Mouse (Mus musculus) midbrain, embryonic 10.5 days (tissue): Measurements from ENCODE around the gene Prkcq. TPM values are rescaled to one million over a fixed set of nuclear protein-coding genes. Genes with fewer than 3 reads are reported as not detected.

Source experiments
- DNase-seq: peaks from one replicate; pipeline ENCODE4 v3.0.0-alpha.2; 2017; ENCODE audit warnings: low spot score
- H3K27ac ChIP-seq: fragments of 300-500 bp; sonication (generic); replicated peaks from 2 replicates; pipeline ENCODE4 v1.5.1; 2016; ENCODE audit warnings: mild to moderate bottlenecking
- H3K27me3 ChIP-seq: fragments of 300-500 bp; sonication (generic); 2 replicates; pipeline ENCODE4 v1.6.1; 2016; ENCODE audit warnings: low read depth, mild to moderate bottlenecking; ENCODE audit not compliant: poor library complexity, severe bottlenecking
- H3K36me3 ChIP-seq: fragments of 300-500 bp; sonication (generic); 2 replicates; pipeline ENCODE4 v1.6.1; 2016; ENCODE audit warnings: mild to moderate bottlenecking, moderate library complexity
- H3K4me1 ChIP-seq: fragments of 300-500 bp; sonication (generic); 2 replicates; pipeline ENCODE4 v1.6.1; 2016
- H3K4me3 ChIP-seq: fragments of 300-500 bp; sonication (generic); 2 replicates; pipeline ENCODE4 v1.5.1; 2016; ENCODE audit warnings: mild to moderate bottlenecking, moderate library complexity
- H3K9me3 ChIP-seq: fragments of 300-500 bp; sonication (generic); replicated peaks from 2 replicates; pipeline ENCODE4 v1.6.1; 2016; ENCODE audit warnings: mild to moderate bottlenecking
- WGBS: fragments of 180-500 bp; shearing (Covaris S2); methylation state at CpG from one replicate; pipeline ENCODE4 v1.1.7; 2016; 5-methylcytosine and 5-hydroxymethylcytosine counted together
- polyA plus RNA-seq: library from polyadenylated mRNA; unstranded; fragments of >200 nt; fragmentation: Nextera tagmentation; extraction: Ambion mirVana; gene quantifications from 2 replicates; pipeline ENCODE4 v1.2.1, GENCODE M21; 2016

The Prkcq gene
- polyA plus RNA-seq, 1 experiment from 2014 or later = 1.8 TPM

DNA sequence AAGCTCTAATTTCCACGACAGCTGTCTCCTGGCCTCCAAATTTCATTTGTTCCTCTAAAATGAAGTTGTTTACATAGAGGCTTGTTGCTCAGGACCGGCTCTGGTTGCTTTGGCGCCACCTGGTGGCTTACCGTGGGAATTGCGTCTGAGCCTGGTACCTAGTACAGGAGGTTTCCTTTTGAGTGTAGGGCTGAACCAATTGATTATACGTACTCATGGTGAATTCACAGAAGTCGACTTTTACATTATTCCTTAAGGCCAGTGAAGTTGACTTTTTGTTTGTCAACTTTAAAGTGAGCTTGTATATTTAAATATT, 116.6 kb downstream of the Prkcq start:
- no peaks in the 10 kb centered on the region for H3K4me1 ChIP-seq
- WGBS = 10% methylated on average over 7 of the region's 7 CpGs
- H3K36me3 ChIP-seq = no peaks in the 10 kb centered on the region
- H3K4me3 ChIP-seq = no peak overlapping the region
- peak; percentile 77 for DNase-seq
- H3K27ac ChIP-seq = no peak overlapping the region
- no peaks in the 10 kb centered on the region for H3K27me3 ChIP-seq
- H3K9me3 ChIP-seq = no peaks in the 10 kb centered on the region

DNA sequence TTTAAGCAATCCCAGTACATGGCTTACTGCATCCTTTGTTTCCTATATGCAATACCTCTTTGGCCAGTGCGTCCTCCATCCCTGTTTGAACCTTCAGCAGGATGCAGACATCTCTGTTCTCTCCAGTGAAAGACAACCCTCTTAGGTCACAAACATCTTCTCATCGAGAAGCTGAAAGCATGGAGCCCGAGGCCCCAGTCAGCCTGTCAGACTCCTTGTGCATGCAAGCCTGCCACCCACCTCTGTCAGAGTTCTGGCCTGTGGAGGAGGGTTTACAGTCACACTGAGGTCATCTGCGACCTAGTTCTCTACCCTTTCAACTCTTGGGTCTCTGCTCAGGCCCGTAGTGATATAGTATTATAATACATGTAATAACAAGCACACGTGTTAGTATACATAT, 119.0 kb downstream of the Prkcq start:
- Histone ChIP-seq H3K27me3 (no peaks in the 10 kb centered on the region), H3K27ac (no peak overlapping the region), H3K4me3 (no peak overlapping the region), H3K36me3 (no peaks in the 10 kb centered on the region), H3K4me1 (no peaks in the 10 kb centered on the region), H3K9me3 (no peaks in the 10 kb centered on the region)
- WGBS = 90% methylated on average over 6 of the region's 6 CpGs
- no peak for DNase-seq

DNA sequence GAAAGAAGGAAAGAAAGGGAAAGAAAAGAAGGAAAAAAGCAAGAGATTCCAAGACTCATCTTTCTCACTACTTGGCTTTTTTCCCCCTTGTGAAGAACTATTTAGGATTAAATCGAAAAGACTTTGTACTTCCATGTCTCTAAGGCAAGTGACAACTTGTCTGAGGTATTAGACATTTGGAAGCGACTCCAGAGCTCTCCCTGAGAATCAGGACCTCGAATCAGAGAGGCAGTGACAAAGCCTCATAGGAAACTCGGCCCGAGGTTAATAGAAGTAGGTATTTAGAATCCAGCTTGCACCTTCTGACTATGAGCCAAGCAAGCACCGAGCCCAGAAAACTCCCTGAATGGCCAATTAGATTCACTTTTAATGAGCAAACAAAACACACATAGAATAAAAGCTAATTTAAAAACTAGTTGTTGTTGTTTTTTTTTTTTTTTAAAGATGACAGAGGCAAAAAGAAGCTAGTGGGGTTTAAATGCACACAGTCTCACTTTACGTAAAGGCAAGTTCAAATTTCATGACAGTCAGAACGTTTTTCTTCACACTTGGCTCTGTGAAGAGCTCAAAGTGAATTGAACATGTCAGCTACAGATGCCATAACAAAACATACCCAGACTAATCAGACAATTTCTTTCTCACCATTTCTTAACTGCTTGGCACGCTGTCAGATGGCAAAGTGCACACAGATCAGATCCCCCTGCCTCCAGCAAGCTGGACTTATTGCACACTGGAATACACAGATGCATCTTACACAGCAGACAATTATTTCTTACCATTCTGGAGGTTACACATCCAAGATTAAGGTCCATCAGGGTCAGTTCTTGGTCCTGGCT, 119.9 kb downstream of the Prkcq start:
- no peak overlapping the region for H3K27ac ChIP-seq
- H3K27me3 ChIP-seq = no peaks in the 10 kb centered on the region
- H3K4me1 ChIP-seq = no peaks in the 10 kb centered on the region
- no peak for DNase-seq
- no peak overlapping the region for H3K4me3 ChIP-seq
- H3K9me3 ChIP-seq = no peaks in the 10 kb centered on the region
- WGBS = 79% methylated on average over 9 of the region's 9 CpGs
- H3K36me3 ChIP-seq = no peaks in the 10 kb centered on the region

DNA sequence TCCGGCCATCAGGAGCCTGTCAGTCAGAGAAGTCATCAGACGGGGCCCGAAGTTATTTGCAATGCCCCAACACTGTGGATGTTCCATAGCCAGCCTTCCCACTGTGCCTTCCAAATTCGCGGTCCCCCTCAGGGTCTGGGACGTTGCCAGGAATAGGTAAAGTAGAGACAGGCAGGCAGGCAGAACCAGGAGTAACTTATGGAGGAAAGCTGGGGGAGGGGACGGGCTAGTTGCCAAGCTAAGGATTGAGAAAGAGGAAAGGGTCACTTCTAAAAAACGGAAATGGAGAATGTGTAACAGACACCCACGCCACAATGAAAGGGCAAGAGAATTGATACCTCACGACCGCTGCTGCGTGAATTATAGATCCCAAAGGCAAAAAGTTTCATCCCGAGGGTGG, 121.2 kb downstream of the Prkcq start:
- Histone ChIP-seq H3K27ac (no peak overlapping the region), H3K36me3 (no peaks in the 10 kb centered on the region), H3K9me3 (no peaks in the 10 kb centered on the region), H3K4me1 (no peaks in the 10 kb centered on the region), H3K27me3 (no peaks in the 10 kb centered on the region), H3K4me3 (no peak overlapping the region)
- no peak for DNase-seq
- WGBS = 89% methylated on average over 13 of the region's 13 CpGs

DNA sequence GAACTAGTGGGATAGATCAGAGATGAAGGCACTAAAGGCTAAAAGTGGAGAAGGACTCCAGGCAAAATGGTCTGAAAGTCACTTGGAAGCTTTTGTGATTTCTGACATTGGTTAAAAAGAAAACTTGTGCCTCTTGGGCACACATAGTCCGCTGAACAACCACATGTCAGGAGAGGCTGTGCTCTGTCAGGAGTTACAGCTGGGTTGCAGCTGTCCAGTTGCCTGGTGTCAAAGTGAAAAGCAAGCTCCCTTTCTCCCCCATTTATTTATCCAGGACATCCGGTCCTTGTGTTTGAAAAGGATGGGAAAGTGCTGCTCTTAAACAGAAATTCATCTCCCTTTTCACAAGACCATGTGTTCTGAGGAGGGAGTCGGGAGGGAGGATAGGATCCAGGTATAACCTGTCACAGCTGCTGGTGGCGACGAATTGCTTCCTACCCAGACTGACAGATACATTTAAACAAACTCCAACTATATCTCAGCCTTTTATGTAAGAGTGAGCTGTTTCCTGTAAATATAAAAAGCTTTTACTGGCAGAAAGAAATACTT, 122.8 kb downstream of the Prkcq start:
- Histone ChIP-seq H3K27me3 (no peaks in the 10 kb centered on the region), H3K36me3 (no peaks in the 10 kb centered on the region), H3K4me1 (no peaks in the 10 kb centered on the region), H3K4me3 (no peak overlapping the region), H3K9me3 (no peaks in the 10 kb centered on the region), H3K27ac (no peak overlapping the region)
- no peak for DNase-seq
- 77% methylated on average over 5 of the region's 5 CpGs for WGBS

DNA sequence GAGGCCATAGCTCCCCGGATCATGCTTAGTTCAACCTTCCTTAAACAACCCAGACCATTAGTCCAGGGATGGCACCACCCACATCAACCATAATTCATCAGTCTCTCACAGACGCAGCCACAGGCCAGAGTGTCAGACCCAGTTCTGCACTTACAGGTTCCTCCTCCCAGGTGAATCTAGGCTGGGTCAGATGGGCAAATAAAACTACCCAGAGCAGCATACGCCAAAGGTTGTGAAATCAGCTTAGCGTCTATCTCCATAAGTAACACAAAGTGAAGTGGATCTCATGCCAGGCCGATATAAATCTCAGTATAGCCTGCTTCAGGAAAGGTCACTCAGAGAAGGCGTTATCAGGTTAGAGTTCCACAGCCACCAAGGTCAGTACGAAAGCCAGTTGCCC, 126.9 kb downstream of the Prkcq start:
- Histone ChIP-seq H3K36me3 (no peaks in the 10 kb centered on the region), H3K27ac (no peak overlapping the region), H3K27me3 (no peaks in the 10 kb centered on the region), H3K4me1 (no peaks in the 10 kb centered on the region), H3K9me3 (no peaks in the 10 kb centered on the region), H3K4me3 (no peak overlapping the region)
- 92% methylated on average over 7 of the region's 7 CpGs for WGBS
- DNase-seq = no peak

DNA sequence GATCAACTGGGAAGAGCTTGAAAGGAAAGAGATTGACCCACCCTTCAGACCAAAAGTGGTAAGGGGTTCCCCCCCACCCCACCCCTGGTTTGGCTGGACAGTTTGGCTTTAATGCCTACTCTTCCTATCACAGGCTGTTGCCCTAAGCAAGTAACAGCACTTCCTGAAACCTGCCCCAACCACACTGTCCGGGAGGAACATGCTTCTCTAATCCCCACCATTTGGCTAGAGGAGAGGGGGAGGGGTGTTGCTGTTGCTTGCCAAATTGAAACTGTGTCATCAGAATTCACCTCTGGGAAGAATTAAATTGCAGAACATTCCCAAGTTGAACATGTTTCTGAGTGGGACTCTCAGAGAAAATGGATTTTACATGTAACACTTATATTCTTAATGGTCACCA, 127.5 kb downstream of the Prkcq start:
- H3K36me3 ChIP-seq = no peaks in the 10 kb centered on the region
- H3K9me3 ChIP-seq = no peaks in the 10 kb centered on the region
- DNase-seq = no peak
- no peak overlapping the region for H3K4me3 ChIP-seq
- H3K4me1 ChIP-seq = no peaks in the 10 kb centered on the region
- H3K27ac ChIP-seq = no peak overlapping the region
- 48% methylated on average over 1 of the region's 1 CpGs for WGBS
- H3K27me3 ChIP-seq = no peaks in the 10 kb centered on the region

DNA sequence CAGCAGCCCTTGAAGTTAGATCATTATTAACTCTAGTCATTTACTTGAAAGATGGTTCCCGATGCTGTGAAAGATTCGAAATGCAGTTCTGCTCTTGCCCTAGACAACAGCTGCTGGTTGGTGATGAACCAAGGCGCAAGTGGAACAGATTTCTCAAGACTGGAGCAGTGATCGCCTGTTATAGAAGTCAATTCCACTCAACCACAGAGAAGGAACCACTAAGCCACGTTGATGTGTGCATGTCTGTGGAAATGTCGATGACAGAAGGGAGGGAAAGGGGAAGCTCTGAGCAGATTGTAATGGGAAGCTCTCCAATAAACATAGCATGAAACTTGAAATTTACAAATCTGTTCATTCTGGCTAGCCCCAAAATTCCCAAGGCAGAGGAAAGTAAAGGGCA, 128.5 kb downstream of the Prkcq start:
- Histone ChIP-seq H3K4me1 (no peaks in the 10 kb centered on the region), H3K4me3 (no peak overlapping the region), H3K27ac (no peak overlapping the region), H3K9me3 (no peaks in the 10 kb centered on the region), H3K36me3 (no peaks in the 10 kb centered on the region), H3K27me3 (no peaks in the 10 kb centered on the region)
- no peak for DNase-seq
- WGBS = 85% methylated on average over 6 of the region's 6 CpGs

DNA sequence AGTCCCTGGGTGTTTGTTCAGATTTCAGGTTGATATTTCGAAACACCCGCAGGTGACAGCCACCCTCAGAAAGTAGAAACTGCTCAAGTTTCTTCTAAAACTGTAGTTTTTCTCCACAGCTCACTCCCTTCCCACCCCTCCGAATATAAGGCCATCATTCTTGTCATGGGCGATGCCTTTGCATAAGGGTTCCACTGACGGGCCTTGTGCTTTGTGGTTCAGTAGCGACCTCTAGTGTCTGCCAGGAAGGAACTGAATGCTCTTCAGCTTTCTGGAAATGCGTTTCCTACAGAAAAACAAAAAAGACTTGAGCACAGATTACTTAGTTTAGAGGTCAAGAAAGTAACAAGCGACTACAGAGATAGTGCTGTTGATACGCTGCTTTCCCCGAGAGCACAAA, 148.3 kb downstream of the Prkcq start:
- H3K36me3 ChIP-seq = no peaks in the 10 kb centered on the region
- peak; percentile 17 for DNase-seq
- no peaks in the 10 kb centered on the region for H3K27me3 ChIP-seq
- no peak overlapping the region for H3K4me3 ChIP-seq
- no peaks in the 10 kb centered on the region for H3K4me1 ChIP-seq
- WGBS = 44% methylated on average over 10 of the region's 10 CpGs
- no peaks in the 10 kb centered on the region for H3K9me3 ChIP-seq
- H3K27ac ChIP-seq = no peak overlapping the region

DNA sequence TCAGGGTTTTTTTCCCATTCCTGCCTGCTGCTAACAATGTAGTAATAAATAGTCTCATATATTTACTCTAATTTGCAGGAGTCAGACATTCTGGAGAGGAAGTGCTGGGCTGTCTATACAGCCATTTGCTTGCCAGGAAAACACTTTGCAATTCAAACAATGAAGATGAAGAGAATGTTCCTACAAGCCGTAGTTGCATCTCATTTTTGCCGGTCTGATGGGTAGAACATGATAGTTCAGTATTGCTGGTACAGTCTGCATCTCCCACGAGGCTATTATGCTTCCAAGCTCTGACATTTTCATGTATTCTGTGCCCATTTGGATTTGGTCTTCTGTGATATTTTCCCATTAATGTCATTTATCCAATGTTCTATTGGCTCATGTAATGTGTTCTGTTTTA, 150.5 kb downstream of the Prkcq start:
- no peak overlapping the region for H3K4me3 ChIP-seq
- no peaks in the 10 kb centered on the region for H3K4me1 ChIP-seq
- H3K36me3 ChIP-seq = no peaks in the 10 kb centered on the region
- DNase-seq = no peak
- 87% methylated on average over 3 of the region's 3 CpGs for WGBS
- H3K9me3 ChIP-seq = no peaks in the 10 kb centered on the region
- H3K27ac ChIP-seq = no peak overlapping the region
- no peaks in the 10 kb centered on the region for H3K27me3 ChIP-seq

DNA sequence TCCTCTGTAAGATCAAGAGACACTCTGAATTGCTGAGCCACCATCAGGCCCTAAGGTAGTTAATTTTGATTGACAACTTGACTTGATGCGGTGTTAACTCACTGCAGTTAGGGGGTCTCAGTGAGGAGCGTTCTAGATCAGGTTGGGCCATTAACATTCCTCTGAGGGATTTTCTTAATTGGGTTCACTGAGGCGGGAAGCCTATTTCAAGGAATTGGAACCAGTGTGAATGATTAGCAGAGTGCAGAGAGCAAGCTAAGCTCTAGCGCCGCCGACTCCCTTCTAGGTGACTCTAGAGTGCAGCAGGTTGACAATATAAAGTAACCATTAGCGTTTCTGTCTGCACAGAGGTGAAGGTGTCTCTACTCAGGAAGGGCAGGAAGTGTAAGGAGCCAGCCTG, 155.4 kb downstream of the Prkcq start:
- Histone ChIP-seq H3K27ac (no peak overlapping the region), H3K9me3 (no peaks in the 10 kb centered on the region), H3K4me1 (no peaks in the 10 kb centered on the region), H3K27me3 (no peaks in the 10 kb centered on the region), H3K4me3 (no peak overlapping the region), H3K36me3 (no peaks in the 10 kb centered on the region)
- WGBS = 69% methylated on average over 7 of the region's 7 CpGs
- DNase-seq = no peak

DNA sequence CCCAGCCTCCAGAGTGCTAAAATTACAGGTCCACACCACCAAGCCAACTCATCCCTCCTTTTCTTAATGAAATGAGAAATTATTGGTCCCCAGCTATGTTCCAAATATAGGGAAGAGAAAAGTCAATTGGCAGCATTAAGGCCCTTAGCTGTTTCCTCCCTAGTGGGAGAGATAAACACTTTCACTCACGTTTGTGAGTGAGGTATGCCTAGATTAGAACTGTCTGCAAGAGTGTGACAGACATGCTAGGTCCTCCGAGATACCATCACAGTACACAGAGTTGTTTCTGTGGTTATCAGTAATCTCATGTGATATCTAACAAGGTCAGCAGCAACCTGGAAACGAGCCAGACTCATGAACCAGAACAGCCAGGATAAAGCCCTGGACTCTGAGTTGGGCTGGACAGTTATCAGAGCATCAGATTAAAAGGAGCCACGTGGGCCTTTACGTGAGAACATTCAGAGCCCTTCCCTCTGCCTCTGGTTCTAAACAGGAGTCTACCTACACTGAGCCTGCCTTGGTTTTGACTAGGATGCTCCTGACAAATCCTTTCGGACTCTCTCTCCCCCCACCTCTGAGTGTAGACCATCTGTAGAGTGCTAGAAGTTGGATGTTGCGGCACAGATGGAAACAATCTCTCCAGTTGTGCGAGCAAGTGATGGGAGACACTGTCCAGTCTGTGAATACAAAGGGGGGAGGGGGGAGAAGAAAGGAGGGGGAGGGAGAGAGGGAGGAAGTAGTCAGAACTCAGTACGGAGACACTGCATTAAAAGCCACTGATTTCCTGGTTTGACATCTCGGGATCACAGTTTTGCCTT, 157.7 kb downstream of the Prkcq start:
- Histone ChIP-seq H3K36me3 (no peaks in the 10 kb centered on the region), H3K27ac (no peak overlapping the region), H3K4me3 (no peak overlapping the region), H3K9me3 (no peaks in the 10 kb centered on the region), H3K27me3 (no peaks in the 10 kb centered on the region), H3K4me1 (0 out of 2 replicates have a peak, but pooled peaks cover 4% of the 10 kb centered on the region)
- no peak for DNase-seq
- WGBS = 74% methylated on average over 10 of the region's 10 CpGs
